Mouse (Mus musculus) C2C12 (cell line): ENCODE measurements at regions not wholly inside any gene's neighbourhood (a gene's known extent, or its start where the extent isn't known, plus 50 kb on each side); places are given as distances from the start of the nearest gene placed in this dataset.

Source experiments
- H3K27me3 ChIP-seq: one replicate; pipeline ENCODE4 v1.6.1; 2011; ENCODE audit not compliant: control insufficient read depth, insufficient read depth, insufficient read length
- H3K36me3 ChIP-seq: one replicate; pipeline ENCODE4 v1.6.1; 2011; ENCODE audit not compliant: control insufficient read depth, insufficient read depth
- H3K4me3 ChIP-seq: one replicate; pipeline ENCODE4 v1.5.1; 2011; ENCODE audit warnings: mild to moderate bottlenecking, control low read depth; ENCODE audit not compliant: poor library complexity, insufficient read depth, severe bottlenecking
- H3K79me2 ChIP-seq: one replicate; pipeline ENCODE4 v1.6.1; 2011; ENCODE audit not compliant: control insufficient read depth, insufficient read depth
- H3K79me3 ChIP-seq: one replicate; pipeline ENCODE4 v1.6.1; 2011; ENCODE audit warnings: low read depth, control low read depth
- H3ac ChIP-seq: one replicate; pipeline ENCODE3; 2011; ENCODE audit warnings: low read depth; ENCODE audit not compliant: control insufficient read depth, insufficient read length
- CEBPB ChIP-seq: IDR thresholded peaks from one replicate; pipeline ENCODE4 v1.6.1; 2011; ENCODE audit warnings: low read depth, mild to moderate bottlenecking, control low read depth, moderate library complexity
- CTCF ChIP-seq: IDR thresholded peaks from one replicate; pipeline ENCODE4 v1.5.1; 2011; ENCODE audit not compliant: control insufficient read depth, insufficient read depth, insufficient read length
- FOSL1 ChIP-seq: IDR thresholded peaks from one replicate; pipeline ENCODE4 v1.8.0; 2011; ENCODE audit warnings: mild to moderate bottlenecking, low read length; ENCODE audit not compliant: poor library complexity, insufficient read depth, severe bottlenecking
- MAX ChIP-seq: IDR thresholded peaks from one replicate; pipeline ENCODE4 v1.6.1; 2011; ENCODE audit warnings: mild to moderate bottlenecking, control low read depth
- MYOD1 ChIP-seq: IDR thresholded peaks from one replicate; pipeline ENCODE4 v1.6.1; 2011; ENCODE audit warnings: low read depth; ENCODE audit not compliant: control insufficient read depth, insufficient read length
- MYOG ChIP-seq: IDR thresholded peaks from one replicate; pipeline ENCODE4 v1.6.1; 2011; ENCODE audit not compliant: control insufficient read depth, insufficient read length; ENCODE audit errors: extremely low read depth
- USF1 ChIP-seq: IDR thresholded peaks from one replicate; pipeline ENCODE4 v1.6.1; 2011; ENCODE audit warnings: low read depth, mild to moderate bottlenecking, control low read depth, moderate library complexity

- Histone ChIP-seq H3K27me3 (no peaks in the 10 kb centered on the region), H3ac (no peak overlapping the region), H3K79me2 (no peaks in the 10 kb centered on the region), H3K79me3 (no peaks in the 10 kb centered on the region), H3K4me3 (no peak overlapping the region), H3K36me3 (no peaks in the 10 kb centered on the region)
- TF ChIP-seq CTCF = no peak
- TF ChIP-seq USF1 = no peak
- TF ChIP-seq FOSL1 = no peak
- no peak for TF ChIP-seq CEBPB
- no peak for TF ChIP-seq MAX
- no peak for TF ChIP-seq MYOG
- no peak for TF ChIP-seq MYOD1
These were observed 145.4 kb upstream of the Cdkn3 start for GRCm38 (mm10) chr14:46614936-46615335.

DNA sequence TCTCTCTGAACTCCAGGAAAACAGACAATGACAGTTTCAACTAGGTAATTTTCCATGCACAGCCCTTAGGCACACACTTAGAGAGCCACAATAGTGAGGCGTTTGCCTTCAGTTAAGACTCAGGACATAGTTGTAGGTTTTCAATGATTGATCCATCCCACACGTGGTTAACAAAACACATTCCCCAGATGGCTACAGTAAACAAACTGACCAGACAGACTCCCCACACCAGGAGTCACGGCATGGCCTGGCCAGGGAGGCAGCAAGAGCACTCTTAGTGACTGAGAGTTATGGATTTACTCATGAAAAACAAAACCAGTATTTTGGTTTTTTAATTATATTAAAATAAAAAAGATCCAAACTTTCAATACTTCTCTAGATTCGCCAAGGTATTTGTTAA, 146.6 kb upstream of the Cdkn3 start:
- Histone ChIP-seq H3K79me3 (no peaks in the 10 kb centered on the region), H3ac (no peak overlapping the region), H3K4me3 (no peak overlapping the region), H3K27me3 (no peaks in the 10 kb centered on the region), H3K36me3 (no peaks in the 10 kb centered on the region), H3K79me2 (no peaks in the 10 kb centered on the region)
- TF ChIP-seq CEBPB = no peak
- no peak for TF ChIP-seq MYOD1
- TF ChIP-seq USF1 = no peak
- no peak for TF ChIP-seq CTCF
- TF ChIP-seq FOSL1 = no peak
- TF ChIP-seq MAX = no peak

DNA sequence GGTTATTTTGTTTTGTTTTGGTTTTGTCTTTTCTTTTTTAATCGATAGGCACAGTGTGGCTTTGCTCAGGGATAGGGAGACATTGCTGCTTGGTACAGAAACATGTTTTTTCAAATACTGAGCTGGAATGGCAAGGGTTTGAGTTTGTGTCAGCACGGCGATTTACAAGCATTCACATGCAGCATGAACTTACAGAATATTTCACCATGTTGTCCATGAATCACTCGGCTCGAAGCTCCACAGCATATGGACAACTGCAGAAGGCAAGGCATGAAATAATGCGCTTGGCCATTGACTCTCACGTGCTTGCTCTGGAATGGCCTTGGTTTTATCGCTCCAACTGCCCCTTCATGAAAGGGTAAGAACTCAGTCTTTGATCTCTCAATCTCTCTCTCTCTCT, 147.1 kb upstream of the Cdkn3 start:
- Histone ChIP-seq H3ac (no peak overlapping the region), H3K36me3 (no peaks in the 10 kb centered on the region), H3K79me3 (no peaks in the 10 kb centered on the region), H3K79me2 (no peaks in the 10 kb centered on the region), H3K4me3 (no peak overlapping the region), H3K27me3 (no peaks in the 10 kb centered on the region)
- no peak for TF ChIP-seq MYOD1
- no peak for TF ChIP-seq FOSL1
- TF ChIP-seq MYOG = no peak
- TF ChIP-seq USF1 = no peak
- TF ChIP-seq CTCF = no peak
- TF ChIP-seq CEBPB = no peak
- no peak for TF ChIP-seq MAX

DNA sequence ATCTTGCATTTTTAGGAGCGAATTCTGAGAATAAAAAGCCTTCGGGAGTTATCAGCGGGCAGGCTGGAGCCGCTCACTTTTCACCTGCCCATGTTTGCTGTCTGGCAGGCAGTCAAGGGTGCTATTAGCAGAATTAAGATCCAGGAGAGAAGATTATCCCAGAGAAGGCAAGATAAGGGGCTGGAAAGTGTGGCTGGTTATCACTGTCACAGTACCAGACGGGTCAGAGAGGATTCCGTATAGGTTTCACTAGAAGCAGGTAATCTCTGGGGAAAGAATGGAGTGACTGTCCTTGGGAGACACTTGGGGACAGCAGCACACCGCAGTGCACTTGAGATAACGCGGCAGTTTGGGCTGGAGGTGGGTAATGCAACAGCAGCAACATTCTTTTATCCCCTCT, 147.8 kb upstream of the Cdkn3 start:
- H3K36me3 ChIP-seq = no peaks in the 10 kb centered on the region
- no peaks in the 10 kb centered on the region for H3K79me3 ChIP-seq
- H3K79me2 ChIP-seq = no peaks in the 10 kb centered on the region
- TF ChIP-seq USF1 (no peak), FOSL1 (no peak), MYOG (no peak), MAX (no peak), CTCF (no peak), CEBPB (no peak), MYOD1 (no peak)
- no peak overlapping the region for H3K4me3 ChIP-seq
- no peaks in the 10 kb centered on the region for H3K27me3 ChIP-seq
- no peak overlapping the region for H3ac ChIP-seq

DNA sequence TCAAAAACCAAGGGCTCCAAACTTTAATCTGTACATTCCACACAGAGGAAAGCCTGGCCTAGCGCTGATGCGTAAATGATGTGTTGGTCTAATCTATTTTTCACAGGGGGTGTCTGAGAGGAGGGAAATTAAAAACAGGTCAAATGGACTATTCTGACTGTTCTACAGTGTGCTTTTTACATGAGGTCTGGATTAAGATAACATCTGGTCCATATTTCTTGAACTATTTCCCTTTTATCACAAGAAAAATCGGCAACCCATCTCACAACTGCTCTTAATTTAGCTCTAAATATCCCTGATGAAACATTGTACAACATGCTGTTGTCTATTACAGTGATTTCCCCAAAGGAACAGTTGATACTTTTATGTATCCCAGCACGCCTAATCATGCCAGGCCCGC, 149.4 kb upstream of the Cdkn3 start:
- no peak overlapping the region for H3ac ChIP-seq
- no peaks in the 10 kb centered on the region for H3K36me3 ChIP-seq
- TF ChIP-seq CEBPB (no peak), MYOD1 (no peak), MAX (no peak), USF1 (no peak), FOSL1 (no peak), MYOG (no peak), CTCF (no peak)
- H3K4me3 ChIP-seq = no peak overlapping the region
- H3K79me2 ChIP-seq = no peaks in the 10 kb centered on the region
- H3K79me3 ChIP-seq = no peaks in the 10 kb centered on the region
- no peaks in the 10 kb centered on the region for H3K27me3 ChIP-seq

GRCm38 (mm10) chr14:46610226-46610855, 150.0 kb upstream of the Cdkn3 start:
- Histone ChIP-seq H3ac (no peak overlapping the region), H3K4me3 (no peak overlapping the region), H3K27me3 (no peaks in the 10 kb centered on the region), H3K79me2 (no peaks in the 10 kb centered on the region), H3K79me3 (no peaks in the 10 kb centered on the region), H3K36me3 (no peaks in the 10 kb centered on the region)
- TF ChIP-seq FOSL1 = no peak
